Mouse (Mus musculus) cerebellum, adult 9-11 months (tissue): ENCODE measurements around the gene Ankrd26.

ENCODE experiments used
- DNase-seq: peaks from one replicate; pipeline ENCODE4 v3.0.0; 2022

Gene Ankrd26

GRCm38 (mm10) chr6:118478957-118479708, 82.9 kb downstream of the Ankrd26 start, which contains the start of gene Zfp9:
Gene Zfp9, minus strand, starts transcription at chr6:118479320.
- DNase-seq, result peak; percentile 88

GRCm38 (mm10) chr6:118477875-118478785, 83.9 kb downstream of the Ankrd26 start:
- no peak for DNase-seq

- no peak for DNase-seq
These were observed 99.8 kb downstream of the Ankrd26 start for GRCm38 (mm10) chr6:118462069-118462705.

DNA sequence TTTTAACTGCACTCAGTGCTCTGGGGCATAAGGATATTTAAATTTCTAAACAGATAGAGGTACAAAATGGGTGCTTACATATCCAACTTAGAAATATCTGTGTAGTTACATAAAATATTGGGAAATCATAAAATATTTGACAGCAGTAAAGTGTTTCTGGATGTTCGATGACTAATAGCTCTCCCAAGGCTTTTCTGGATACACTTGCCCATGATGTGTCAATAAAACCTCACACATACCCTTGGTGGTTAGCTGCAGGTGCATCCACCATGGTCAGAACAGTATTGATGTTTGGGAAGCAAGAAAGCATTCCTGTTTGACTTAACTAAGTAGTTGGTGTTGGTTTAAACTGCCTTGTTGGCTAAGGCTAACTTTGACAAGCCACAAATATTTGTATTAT, 104.3 kb downstream of the Ankrd26 start:
- no peak for DNase-seq

DNA sequence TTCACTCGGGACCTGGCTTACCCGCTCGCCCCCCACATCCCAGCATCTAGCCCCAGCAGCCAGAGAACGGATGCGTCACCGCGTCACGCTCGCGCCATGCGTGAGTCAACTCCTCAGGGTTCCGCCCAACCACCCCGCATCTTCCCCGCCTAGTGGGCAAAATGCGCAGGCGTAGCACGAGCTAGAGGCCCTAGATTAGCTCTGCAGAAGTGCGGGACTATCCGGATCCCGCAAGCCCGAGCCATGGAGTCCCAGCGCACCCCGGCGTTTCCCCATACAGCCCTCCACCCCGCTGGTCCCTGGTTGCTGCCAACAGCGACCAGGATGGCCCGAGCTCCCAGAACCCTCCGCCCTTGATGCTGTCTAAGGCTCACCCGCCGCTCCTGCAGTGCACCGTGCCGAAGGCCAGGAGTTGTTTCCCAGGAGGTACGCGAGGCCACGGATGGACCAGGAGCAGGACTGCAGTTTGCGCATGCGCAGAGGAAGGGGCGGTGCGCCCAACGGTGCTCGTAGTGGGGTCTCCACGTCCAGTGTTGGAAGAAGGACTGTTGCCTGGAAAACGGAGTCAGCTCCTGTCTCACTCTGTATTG, 106.9 kb downstream of the Ankrd26 start, which contains the start of gene Zfp248:
Zfp248 (minus strand) TSS at position 487 of the 590 bp plus-strand sequence.
- peak; percentile 96 for DNase-seq

DNA sequence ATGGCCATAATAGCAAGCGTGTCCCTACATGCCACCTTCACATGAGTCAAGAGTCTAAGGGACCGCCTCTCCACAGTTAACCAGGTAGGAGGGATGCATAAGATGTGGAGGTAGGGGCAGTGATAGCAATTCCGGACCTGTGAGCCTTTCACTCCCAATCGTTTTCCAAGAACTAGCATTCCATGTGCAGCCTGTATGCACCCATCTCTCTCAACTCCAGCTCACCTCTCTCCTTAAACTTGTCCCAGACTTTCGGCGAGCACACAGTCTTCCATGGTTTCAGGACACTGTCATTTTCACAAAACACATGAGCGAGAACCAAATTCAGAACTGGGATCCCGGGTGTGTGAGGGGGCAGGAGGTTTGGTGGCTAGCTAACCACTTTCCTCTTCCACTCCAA, 107.6 kb downstream of the Ankrd26 start:
- no peak for DNase-seq
